11 mouse cellular contexts compared by ENCODE assay signal in the genomic region with DNA sequence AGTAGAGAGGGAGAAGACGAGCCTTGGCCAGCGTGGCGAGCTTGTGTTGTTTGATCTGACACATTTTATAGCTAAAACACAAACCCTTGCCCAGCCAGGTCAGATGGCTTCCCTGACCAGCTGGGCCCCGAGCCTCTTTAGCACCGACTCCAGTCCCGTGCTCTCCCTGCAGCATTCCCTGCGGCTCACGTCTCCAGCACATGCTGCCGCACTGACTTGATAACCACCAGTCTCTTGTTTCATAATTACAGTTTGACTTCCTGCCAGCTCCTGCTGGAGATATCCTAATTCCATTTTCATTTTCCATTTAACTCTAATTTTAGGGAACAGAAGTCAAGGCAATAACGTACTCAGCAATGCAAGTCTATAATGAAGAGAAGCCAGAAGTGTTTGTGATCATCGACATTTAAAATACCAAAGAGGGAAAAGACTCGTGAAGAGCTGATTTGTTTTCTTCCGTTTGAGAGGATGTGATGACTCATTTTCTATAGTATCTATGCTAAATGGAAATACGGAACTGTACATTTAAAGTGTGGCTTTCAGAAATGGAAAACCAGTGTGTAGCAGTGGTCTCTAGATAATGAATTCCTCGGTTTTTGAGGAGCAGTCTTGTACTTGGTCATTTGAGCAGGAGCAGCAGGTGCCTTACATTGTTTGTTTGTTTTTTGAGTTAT. TPM values are rescaled to one million over a fixed set of nuclear protein-coding genes. Genes with fewer than 3 reads are reported as not detected.
DNase-seq lines count a peak whose midpoint lies in the region; ATAC-seq and TF ChIP-seq lines count a peak whose summit lies in the region.
"Had no signal": no experiment of that assay in that cellular context is flagged by ENCODE, and none has a peak within 500 bp of the region (broad histone marks: within the 10 kb centered on the region; RNA-seq: fewer than 3 reads in every experiment).

No protein-coding gene starts in this region.

- no peak overlapping the region for H3K4me2 ChIP-seq in kidney, embryonic 15.5 days
- H3K4me2 ChIP-seq: embryonic facial prominence, embryonic 13.5 days had no signal

- ATAC-seq in kidney, embryonic 15.5 days (replicated peaks; ENCODE audit: low FRiP score), result no peak

- no peak for DNase-seq in kidney, adult 11 months
- DNase-seq in frontal cortex, postnatal 14 days (ENCODE audit: low spot score in 2 of 2), result peak; percentile 16 to 26
- DNase-seq in layer of hippocampus, adult 2 months (ENCODE audit: low spot score in 2 of 2), result peak; percentile 51 to 77
- peak; percentile 48 to 50 for DNase-seq in right cerebral cortex, adult 2 months (ENCODE audit: low spot score in 2 of 2)
- no peak for DNase-seq in spleen, adult 18-20 months
- no peak for DNase-seq in neural tube, embryonic 10.5 days (ENCODE audit: extremely low spot score, low spot score)
- DNase-seq: thymus, adult 18-20 months had no signal

- no peaks in the 10 kb centered on the region for H3K27me3 ChIP-seq in kidney, embryonic 15.5 days
- H3K27me3 ChIP-seq: embryonic facial prominence, embryonic 13.5 days; megakaryocyte, embryonic 14.5 days had no signal

- WGBS in kidney, embryonic 15.5 days, result 55% methylated on average over 15 of the region's 15 CpGs

- H3K4me1 ChIP-seq in kidney, embryonic 15.5 days, result no peaks in the 10 kb centered on the region
- H3K4me1 ChIP-seq: embryonic facial prominence, embryonic 13.5 days had no signal

- TF ChIP-seq CTCF in layer of hippocampus, adult 2 months (conservative IDR thresholded peaks at IDR 0.05), result no peak

- H3K9ac ChIP-seq in kidney, embryonic 15.5 days, result no peak overlapping the region
- H3K9ac ChIP-seq: embryonic facial prominence, embryonic 13.5 days had no signal

- no peaks in the 10 kb centered on the region for H3K9me3 ChIP-seq in kidney, embryonic 15.5 days (replicated peaks)
- H3K9me3 ChIP-seq: embryonic facial prominence, embryonic 13.5 days; G1E; megakaryocyte, embryonic 14.5 days had no signal

- H3K36me3 ChIP-seq in kidney, embryonic 15.5 days, result peaks cover 60% of the 10 kb centered on the region

- H3K4me3 ChIP-seq in kidney, embryonic 15.5 days (replicated peaks), result no peak overlapping the region
- H3K4me3 ChIP-seq in layer of hippocampus, adult 2 months, result no peak overlapping the region
- H3K4me3 ChIP-seq: embryonic facial prominence, embryonic 13.5 days; megakaryocyte, embryonic 14.5 days had no signal

- 0 out of 2 replicates have a peak overlapping the region, but pooled peaks have one; percentile 11 for H3K27ac ChIP-seq in kidney, embryonic 15.5 days
- H3K27ac ChIP-seq in layer of hippocampus, adult 2 months, result peak overlapping the region; percentile 79
- H3K27ac ChIP-seq: embryonic facial prominence, embryonic 13.5 days had no signal

RNA-seq across cellular contexts. Expression of gene Zbtb8os, which starts 11.1 kb away (rescaled TPM):
- polyA plus RNA-seq in kidney, embryonic 15.5 days (2015; fragmentation: Nextera tagmentation; extraction: Ambion mirVana), result 46.9 and 47.5 TPM in 2 replicates
- 10 to 100 TPM; 31.8 to 32.3 TPM for total RNA-seq in layer of hippocampus, adult 2 months (2021)

RNA-seq across cellular contexts. Expression of gene Rbbp4, which starts 11.4 kb away (rescaled TPM):
- 430 and 490 TPM in 2 replicates for polyA plus RNA-seq in kidney, embryonic 15.5 days (2015; fragmentation: Nextera tagmentation; extraction: Ambion mirVana)
- total RNA-seq in layer of hippocampus, adult 2 months (2021), result 100 to 1,000 TPM; 117 to 130 TPM

RNA-seq across cellular contexts. Expression of gene Zbtb8a, which starts 31.3 kb away (rescaled TPM):
- 15.7 and 18.0 TPM in 2 replicates for polyA plus RNA-seq in kidney, embryonic 15.5 days (2015; fragmentation: Nextera tagmentation; extraction: Ambion mirVana)
- total RNA-seq in layer of hippocampus, adult 2 months (2021), result 1 to 10 TPM; 4.1 TPM

RNA-seq across cellular contexts. Expression of gene Sync, which starts 59.2 kb away (rescaled TPM):
- 1.1 and 1.6 TPM in 2 replicates for polyA plus RNA-seq in kidney, embryonic 15.5 days (2015; fragmentation: Nextera tagmentation; extraction: Ambion mirVana)
- total RNA-seq in layer of hippocampus, adult 2 months (2021), result 1 to 10 TPM in 1 of 2 experiments, under 1 TPM in 1; 0.98 to 1.1 TPM

Comparison
In these comparisons a context has a peak if more than half of its experiments do, and no peak if none do; other contexts are left out.
1. DNase-seq: peak in frontal cortex, postnatal 14 days (2 of 2), layer of hippocampus, adult 2 months (2 of 2) and right cerebral cortex, adult 2 months (2 of 2); none in kidney, adult 11 months (single experiment), spleen, adult 18-20 months (0 of 2) and neural tube, embryonic 10.5 days (single experiment).